Mouse (Mus musculus): ENCODE measurements at regions not wholly inside any gene's neighbourhood (a gene's known extent, or its start where the extent isn't known, plus 50 kb on each side); places are given as distances from the start of the nearest gene placed in this dataset.

DNA sequence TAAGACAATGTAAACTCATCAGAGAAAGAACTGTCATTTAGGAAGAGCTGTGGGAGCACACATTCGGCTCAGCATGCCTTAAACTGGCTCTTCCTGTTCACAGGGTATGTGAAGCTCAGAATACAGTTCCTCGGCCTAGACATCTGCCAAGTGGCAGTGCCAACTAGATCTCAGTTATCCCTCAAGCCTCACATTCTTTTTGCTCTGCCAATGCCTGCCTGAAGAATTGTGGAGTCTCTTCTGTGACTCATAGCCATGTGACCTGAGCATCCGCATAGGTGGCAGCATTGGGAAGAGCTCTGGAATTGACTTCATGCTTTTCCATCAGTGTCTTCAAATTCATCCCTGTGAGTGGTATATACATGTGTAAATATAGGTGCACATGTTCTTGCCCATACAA lies 59.7 kb downstream of the Prlhr start:
- no peak for ATAC-seq (ENCODE audit: poor library complexity, severe bottlenecking)

DNA sequence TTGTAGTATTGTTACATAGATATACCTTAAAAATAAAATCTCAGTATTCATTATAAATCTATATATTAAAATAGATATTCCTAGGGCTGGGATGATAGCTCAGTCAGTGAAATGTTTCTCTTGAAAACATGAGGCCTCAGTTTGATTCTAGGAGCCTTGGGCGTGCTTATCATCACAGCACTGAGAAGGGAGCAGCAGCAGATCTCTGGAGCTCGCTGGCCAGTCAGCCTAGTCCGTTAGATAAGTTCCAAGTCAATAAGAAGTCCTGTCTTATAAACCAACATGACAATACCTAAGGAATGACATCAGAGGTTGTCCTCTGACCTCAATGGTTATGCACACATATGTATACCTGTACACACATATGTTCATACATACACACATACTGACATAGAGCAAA lies 68.7 kb downstream of the Prlhr start:
- ATAC-seq (ENCODE audit: poor library complexity, severe bottlenecking), result no peak

DNA sequence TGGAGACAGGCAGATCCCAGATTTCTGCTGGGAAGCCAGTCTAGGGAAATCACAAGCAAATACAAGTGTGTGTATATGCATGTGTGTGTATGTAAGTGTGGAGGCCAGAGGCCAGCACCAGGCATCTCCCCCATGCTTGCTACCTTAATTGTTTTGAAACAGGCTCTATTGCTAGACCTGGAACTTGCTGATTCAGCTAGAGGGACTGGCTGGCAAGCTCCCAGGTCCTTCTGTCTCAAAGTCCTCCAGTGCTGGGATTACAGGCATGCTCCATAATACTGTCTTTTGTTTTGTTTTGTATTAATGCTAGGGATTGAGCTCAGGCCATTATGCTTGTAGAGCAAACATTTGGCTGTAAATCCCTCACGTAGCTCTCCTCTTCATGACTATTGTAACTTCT lies 70.4 kb downstream of the Prlhr start:
- ATAC-seq (ENCODE audit: poor library complexity, severe bottlenecking), result no peak

DNA sequence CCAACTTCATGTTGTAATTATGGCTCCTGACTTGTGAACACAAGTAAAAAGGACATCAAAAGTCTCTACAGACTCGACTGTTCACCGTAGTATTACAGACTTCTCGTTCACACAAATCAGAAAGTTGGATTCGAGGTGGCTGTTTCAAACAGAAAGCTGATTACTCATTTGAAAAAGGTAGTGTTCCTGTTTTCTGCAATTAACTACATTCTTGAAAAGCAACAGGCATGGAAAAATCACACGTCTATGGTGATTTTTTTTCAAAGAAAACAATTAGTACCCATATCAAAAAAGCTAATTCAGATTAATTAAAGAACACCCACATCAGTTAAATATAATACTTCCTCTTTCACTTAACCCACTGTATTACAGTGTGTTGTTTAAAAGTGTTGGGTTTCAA lies 71.5 kb downstream of the Prlhr start:
- no peak for ATAC-seq (ENCODE audit: poor library complexity, severe bottlenecking)

DNA sequence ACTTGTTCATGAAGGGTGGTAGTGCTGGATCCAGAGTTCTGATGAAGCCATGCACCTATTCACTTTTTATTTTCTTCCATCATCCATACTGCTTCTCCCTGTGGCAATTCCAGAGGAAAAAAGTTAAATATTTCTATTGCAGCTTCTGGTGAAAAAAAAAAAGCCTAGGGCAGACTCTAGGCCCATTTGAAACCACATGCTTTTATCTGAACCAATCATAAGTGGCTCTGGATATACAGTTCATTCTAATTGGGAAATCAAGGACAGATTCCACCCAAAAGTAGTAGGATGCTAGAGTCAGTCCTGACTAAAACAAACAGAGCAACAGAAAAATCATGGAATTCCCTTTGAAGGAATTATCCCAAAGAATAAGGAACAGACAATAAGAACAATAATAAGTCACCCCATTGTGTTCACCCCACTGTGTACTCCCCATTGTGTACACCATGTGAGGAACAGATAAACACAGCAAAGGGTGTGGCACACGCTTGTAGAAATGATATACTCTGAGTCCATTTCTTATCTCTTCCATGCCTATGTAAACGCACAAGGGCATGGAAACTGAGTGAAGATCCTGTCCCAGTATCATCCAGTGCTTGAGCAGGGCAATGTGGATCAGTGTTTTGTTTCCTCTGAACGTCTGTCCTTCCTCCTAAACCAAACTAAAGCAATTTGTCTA lies 81.4 kb downstream of the Prlhr start:
- ATAC-seq (ENCODE audit: poor library complexity, severe bottlenecking), result no peak

DNA sequence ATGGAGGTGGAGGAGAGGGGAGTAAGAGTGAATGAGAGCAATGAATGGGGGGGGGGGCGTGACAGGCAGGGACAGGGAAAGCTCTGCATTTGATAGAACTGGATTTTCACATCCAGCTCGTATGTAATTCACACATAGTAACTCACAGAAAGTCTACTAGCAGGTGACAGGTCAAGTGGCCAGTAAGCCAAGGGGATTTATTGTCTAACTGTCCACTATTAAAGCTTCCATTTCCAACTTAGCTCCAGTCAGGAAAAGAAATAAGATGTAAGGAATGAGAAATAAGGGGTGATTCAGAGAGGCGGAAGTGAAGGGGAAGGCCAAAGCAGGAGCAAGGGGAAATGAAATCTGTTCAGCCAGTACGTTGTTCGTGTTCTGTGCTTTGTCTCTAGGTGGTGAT lies 83.4 kb downstream of the Prlhr start:
- ATAC-seq (ENCODE audit: poor library complexity, severe bottlenecking), result no peak

DNA sequence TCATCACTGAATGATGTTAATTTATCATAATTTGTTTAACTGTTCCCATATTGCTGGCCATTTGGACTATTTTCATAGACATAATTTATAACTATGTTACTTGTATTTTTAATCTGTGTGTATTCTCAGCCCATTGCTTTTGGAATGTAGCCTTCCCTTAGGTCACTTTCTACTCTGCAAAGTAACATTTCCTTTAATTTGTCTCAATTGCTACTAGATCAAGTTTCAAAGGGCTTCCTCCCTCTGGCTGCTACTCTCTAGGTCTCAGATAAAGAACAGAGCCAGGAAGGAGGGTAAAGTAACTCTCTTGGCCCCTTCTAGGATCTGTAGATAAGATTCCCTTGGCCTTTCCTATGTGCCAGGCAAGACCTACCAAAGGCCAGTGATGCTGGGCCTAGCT lies 85.4 kb downstream of the Prlhr start:
- ATAC-seq (ENCODE audit: poor library complexity, severe bottlenecking), result no peak

DNA sequence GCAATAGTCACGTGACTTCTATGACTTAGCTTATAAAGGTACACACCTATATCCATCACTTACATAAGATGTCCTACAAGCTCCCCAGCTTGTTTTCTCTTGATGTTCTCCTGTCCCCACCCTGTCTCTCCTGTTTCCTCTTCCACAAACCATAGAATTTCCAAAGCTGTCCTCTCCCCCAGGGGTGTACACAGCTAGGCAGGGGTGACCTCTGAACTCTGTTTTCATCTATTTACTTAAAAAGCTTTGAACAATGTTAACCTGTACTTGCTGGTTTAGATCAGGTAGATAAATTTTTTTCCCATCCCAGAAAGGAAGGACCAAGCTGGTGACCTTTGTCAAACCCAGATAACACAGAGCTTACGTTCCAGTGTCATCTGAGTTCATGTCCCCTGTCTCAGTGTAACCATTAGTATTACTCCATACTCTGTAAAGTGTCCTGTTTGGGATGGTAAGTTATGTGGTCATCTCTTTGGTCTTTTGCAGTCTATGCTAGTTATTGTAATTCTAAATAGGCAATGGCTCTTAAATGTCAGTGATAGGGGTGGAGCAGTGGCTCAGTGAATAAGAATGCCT lies 89.0 kb downstream of the Prlhr start:
- no peak for ATAC-seq (ENCODE audit: poor library complexity, severe bottlenecking)

DNA sequence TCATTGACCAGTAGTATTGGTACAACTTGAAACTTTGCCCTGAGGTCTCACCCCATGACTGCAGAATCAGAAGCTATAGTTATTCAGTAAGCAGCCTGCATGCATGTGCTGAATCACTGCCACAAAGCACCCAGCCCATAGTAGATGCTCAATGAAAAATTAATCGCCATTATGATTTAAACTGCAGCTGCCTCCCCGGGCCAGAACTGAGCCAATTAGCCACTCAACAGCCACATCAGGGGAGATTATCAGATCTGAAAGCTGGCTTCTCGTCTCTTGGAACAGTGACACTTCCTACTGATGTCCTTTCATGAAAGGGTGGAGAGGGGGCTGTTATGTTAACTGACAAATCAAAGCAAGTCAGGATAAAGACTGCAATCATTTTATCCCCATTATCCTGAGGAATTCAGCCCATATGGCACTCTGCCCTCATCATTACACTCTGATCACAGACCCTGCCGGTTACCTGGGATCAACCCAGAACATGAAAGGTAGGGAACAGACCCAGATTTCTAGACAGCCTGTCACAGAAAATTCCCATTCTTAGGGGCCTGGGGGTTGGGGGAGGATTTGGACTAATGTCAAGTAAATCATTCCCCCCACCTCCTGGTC lies 104.0 kb downstream of the Prlhr start:
- ATAC-seq (ENCODE audit: poor library complexity, severe bottlenecking), result no peak

DNA sequence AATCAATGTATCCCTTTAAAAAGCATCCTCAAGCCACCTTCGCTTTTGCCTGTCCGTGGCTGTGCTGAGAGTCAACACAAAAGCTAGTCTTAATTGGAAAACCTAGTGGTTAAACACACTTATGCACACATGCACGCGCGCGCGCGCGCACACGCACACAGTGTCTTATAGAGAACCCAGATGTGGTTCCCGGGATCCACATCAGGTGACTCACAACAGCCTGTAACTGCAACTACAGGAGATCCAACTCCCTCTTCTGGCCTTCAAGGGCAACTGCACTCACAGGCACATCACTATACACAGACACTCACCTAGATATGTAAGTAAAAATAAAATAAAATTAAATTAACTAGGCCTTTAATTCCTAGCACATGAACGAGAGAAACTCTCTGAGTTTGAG lies 118.4 kb upstream of the Fam204a start:
- ATAC-seq (ENCODE audit: poor library complexity, severe bottlenecking), result no peak

DNA sequence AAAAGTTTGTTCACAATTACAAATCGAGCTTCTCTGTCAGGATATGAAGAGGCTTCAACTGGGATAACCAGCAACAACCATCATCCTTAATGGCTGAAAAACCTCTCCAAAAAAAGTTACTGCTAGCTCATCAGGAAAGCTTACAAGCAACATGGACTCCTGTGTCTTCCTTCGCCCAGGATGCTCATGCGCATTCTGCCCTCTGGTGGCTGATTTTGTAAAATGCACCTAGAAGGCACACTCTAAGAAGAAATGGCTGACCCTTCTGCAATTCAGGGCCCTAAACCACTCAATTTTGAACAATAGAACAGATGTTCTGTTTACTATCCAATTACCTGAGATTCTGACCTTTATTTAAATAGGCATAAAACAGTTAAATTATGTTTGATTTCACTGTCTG lies 115.0 kb upstream of the Fam204a start:
- ATAC-seq (ENCODE audit: poor library complexity, severe bottlenecking), result peak; percentile 84

DNA sequence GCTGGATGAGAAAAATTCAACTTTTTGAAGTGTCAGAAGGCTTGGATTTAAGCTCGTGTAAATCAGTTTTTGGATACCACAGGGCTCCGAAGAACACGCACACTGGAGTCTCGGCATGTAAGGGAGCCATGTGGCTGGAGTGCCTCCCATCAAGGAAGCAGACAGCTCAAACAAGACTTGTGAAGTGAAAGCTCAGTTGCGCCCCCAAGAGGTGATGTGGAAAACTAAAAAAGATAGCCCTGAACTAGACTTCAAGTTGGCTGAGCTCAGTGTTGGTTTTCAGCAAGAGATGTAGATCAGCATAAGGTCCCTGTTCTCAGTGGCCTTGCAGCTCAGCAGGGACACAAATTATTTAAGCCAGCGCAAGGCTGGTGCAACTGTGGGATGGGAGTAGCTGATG lies 113.7 kb upstream of the Fam204a start:
- ATAC-seq (ENCODE audit: poor library complexity, severe bottlenecking), result no peak

DNA sequence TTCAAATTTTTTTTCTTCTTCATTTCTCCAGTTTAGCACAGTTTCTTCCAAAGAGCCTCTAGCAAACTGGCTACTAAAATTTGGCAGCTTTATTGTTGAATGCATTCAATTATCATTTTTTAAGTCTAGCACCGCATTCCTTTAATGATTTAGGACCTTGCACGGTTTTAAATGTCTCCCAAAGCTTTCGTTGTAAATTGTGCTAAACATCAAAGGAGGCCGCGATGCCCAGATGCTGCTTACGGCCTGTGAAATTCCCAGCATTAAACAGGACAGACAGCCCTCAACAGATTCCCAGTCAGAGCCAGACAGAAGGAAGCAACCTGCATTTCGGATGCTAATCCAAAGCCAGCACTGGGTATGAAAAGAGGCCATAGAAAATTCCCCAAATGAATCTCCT lies 108.0 kb upstream of the Fam204a start:
- no peak for ATAC-seq (ENCODE audit: poor library complexity, severe bottlenecking)

DNA sequence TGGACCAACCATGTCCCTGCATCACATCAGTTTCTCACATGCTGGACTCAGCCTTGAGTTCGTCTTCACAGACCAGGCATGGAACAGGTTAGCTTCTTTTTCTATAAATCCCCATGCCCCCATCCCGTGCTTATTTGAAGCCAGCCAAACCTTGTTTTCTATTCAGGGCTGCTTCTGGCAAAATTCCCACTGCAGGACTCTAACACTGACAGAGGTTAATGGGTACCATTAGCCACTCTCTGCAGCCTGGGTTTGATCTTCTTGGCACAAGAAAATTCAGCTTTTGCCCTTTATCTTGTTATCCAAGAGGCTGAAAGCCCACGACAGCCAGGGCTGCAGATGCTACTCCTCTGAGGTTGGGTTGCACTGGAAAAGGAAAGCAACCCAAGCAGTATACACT lies 101.8 kb upstream of the Fam204a start:
- no peak for ATAC-seq (ENCODE audit: poor library complexity, severe bottlenecking)

DNA sequence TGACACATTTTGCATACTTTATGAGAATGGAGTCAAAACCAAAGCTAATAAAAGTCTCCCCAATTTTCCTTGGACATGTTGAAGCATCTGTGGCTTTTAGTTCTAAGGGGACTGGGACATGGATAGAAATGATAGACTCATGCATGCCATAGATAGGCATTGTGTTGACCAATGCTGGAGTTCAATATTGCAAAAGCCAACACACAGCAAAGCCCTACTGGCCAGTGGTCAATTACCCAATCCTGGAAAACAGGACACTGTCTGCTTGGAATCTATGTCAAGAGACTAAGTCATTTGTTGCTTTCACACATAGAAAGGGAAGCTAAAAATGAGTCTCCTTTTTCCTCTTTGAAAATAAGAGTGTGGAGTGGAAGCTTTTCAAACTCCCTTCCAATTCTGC lies 99.1 kb upstream of the Fam204a start:
- ATAC-seq (ENCODE audit: poor library complexity, severe bottlenecking), result no peak

DNA sequence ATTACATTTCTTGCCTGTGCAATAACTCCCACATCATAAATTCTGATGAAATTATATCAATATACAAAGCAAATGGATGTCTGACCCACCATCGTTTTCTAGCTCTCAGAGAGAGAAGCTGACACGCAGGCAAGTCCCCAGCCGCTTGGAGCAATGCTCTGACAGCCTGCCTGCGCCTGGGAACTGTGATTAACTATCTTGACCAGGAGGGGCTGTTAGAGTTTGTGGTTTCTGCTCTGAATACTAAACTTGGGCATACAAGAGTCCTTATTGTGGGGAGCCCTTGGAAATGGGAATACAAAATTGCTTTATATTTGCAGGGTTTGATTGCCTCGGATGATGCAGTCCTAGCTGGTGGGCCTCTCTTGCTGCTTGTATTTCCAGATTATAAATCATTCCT lies 98.6 kb upstream of the Fam204a start:
- ATAC-seq (ENCODE audit: poor library complexity, severe bottlenecking), result no peak

DNA sequence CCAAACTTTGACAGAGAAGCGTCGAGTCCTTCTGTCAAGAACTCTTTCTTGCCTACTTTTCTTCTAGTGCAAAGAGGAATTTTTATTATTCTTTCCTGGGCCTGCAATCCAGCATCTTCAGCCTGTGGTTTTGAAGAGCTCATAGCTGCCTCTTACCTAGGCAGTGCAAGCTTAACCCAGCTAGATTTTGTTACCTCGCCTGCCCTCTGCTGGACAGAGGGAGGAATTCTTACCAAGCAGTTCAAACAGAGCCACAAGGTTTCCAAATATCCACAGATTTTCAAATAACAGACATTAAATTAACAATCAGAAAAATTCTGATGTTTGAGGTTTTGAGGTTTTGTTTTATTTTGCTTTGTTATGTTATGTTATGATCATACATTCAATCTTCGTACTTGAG lies 84.1 kb upstream of the Fam204a start:
- ATAC-seq (ENCODE audit: poor library complexity, severe bottlenecking), result peak; percentile 73

DNA sequence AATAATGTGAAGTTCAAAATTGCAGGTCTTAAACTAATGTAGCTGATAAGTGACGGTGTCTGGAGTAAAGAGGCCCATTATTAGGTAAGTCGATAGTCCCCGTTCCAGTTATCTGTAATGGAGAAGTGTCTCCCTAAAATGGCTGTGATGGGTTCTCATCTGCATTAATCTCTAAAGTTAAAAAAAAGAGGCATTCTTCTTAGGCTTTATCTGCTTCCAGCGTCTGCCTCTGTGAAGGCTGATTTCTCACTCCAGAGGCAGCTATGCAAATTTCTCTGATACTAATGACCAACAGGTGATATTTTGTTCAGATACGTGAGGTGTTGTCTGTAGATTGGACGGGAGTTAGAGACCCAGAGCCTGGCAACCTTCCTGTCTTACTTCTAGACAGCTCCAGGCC lies 75.9 kb upstream of the Fam204a start:
- ATAC-seq (ENCODE audit: poor library complexity, severe bottlenecking), result no peak

DNA sequence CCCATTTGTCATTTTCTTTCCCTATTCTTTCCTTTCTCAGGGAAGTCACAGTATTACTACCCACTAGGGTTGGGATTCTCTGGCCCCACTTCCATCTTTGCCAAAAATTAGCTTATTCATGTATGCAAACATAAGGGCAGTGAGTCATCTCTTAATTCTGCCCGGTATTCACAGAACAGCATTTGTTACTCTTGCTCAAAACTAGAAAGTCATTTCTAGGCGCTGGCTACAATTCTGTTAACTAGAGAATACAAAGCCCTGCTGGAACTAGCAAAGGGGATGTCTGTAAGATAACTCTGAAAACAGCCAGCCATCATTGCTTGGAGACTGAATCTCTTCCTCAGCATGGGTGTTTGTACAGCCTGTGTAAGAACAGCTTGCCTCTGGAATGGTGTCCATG lies 74.4 kb upstream of the Fam204a start:
- no peak for ATAC-seq (ENCODE audit: poor library complexity, severe bottlenecking)

DNA sequence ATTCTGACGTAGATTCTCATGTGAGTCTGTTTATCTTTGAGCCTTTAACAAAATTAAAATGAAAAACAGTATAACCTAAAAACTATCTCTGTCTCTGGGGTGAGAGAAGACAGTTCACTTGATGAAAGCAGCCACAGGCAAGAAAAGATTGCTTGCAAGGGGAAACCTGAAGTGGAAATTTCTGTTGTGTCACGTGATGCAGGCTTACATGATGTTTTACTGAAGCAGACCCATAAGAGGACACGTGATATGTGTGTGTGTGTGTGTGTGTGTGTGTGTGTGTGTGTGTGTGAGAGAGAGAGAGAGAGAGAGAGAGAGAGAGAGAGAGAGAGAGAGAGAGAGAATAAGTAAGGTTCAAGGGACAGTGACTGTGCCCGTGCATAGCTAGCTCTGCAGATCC lies 63.7 kb upstream of the Fam204a start:
- ATAC-seq (ENCODE audit: poor library complexity, severe bottlenecking), result no peak

DNA sequence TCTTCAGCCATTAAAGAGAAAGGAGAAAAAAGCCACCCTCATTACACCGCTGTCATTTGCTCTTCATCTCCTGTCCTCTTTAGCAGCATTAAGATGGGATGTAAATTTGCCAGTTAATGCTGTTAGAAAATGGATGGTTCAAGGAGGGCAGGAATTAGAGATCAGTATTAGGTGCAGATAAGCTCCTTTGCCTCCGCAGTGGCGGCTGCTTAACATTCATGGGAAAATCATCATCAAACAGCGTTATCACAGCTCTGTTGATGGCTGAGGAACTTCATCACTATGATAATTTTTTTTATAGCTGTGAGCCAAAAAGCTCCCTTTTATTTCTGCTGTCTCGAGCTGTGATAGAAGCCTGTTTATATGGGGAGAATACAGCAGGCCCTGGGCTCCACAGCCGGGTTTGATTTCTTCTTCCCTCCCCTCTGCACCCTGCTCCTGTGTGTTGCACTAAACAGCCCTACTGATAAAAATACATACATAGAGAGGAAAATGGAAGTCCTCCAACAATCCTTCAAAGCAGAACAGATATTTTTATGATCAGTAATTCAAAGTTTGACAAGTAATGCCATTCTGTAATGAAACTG lies 60.4 kb upstream of the Fam204a start:
- ATAC-seq (ENCODE audit: poor library complexity, severe bottlenecking), result no peak

DNA sequence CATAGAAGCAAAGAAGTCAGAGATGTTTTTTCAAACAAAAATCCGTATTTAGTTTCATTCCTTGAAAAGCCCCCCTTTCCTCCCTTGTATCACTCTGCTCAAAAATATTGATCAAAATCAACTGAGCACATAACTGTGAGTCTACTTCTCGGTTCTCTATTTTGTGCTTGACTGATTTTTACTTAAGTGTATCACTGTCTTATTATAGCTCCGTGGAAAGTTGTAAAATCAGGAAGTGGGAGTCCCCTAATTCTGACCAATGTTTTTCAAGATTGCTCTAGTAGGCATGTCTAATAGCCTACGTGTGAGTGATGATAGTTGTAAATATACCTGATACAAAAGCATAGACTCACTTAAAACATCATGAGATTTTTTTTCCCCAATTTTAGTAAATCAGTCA lies 58.4 kb upstream of the Fam204a start:
- no peak for ATAC-seq (ENCODE audit: poor library complexity, severe bottlenecking)

All from megakaryocyte, adult 5-6 weeks (primary cell).